Mouse (Mus musculus): Measurements from ENCODE around the gene Acot2. TPM values are rescaled to one million over a fixed set of nuclear protein-coding genes. Genes with fewer than 3 reads are reported as not detected.
"Not testable (repeated sequence)": the region's sequence is repeated elsewhere in the genome, so short reads cannot be mapped to it uniquely, and the experiment has no call there.

Gene Acot2
- polyA plus RNA-seq, 1 experiment, result 28.9 TPM

DNA sequence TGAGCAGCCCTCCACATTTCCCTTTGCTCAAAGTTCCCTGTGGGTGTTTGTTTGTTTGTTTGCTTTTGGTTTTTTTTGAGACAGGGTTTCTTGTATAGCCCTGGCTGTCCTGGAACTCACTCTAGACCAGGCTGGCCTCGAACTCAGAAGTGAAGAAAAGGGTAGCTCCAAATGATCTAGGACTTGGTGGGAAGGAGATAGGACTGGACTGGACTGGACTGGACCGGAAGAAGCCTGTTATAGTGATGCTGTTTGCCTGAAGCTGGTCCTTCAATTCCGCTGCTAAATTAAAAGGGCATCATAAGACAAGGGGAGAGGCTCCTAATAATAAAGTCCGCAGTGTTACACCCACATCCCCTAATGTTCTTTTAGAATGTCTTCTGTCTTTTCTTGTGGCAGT lies 822 bp downstream of the Acot2 start:
- TF ChIP-seq POLR2A (IDR thresholded peaks at IDR 0.05; ENCODE audit: low read depth, low read length) (no peak), CTCF (IDR thresholded peaks at IDR 0.05; ENCODE audit: borderline replicate concordance, insufficient read depth, low read length) (no peak)

GRCm38 (mm10) chr12:83989378-83989777 lies 1.7 kb downstream of the Acot2 start:
- TF ChIP-seq CTCF (IDR thresholded peaks at IDR 0.05; ENCODE audit: borderline replicate concordance, insufficient read depth, low read length) (no peak), POLR2A (IDR thresholded peaks at IDR 0.05; ENCODE audit: low read depth, low read length) (no peak)
- Histone ChIP-seq H3K4me1 (ENCODE audit: control insufficient read depth, insufficient read depth, low read length) (peaks cover 2% of the 10 kb centered on the region; the same call in 1 of the 2 replicates), H3K4me3 (ENCODE audit: insufficient read depth, low read length) (no peak overlapping the region), H3K27ac (ENCODE audit: insufficient read depth, low read length) (no peak overlapping the region)

More for the DNA sequence above, 822 bp downstream of the Acot2 start:
- Histone ChIP-seq H3K4me3 (ENCODE audit: insufficient read depth, low read length) (peak overlapping the region; percentile 37), H3K27ac (ENCODE audit: insufficient read depth, low read length) (no peak overlapping the region; the same call in 1 of the 2 replicates), H3K4me1 (ENCODE audit: control insufficient read depth, insufficient read depth, low read length) (peaks cover 2% of the 10 kb centered on the region; the same call in 1 of the 2 replicates)

DNA sequence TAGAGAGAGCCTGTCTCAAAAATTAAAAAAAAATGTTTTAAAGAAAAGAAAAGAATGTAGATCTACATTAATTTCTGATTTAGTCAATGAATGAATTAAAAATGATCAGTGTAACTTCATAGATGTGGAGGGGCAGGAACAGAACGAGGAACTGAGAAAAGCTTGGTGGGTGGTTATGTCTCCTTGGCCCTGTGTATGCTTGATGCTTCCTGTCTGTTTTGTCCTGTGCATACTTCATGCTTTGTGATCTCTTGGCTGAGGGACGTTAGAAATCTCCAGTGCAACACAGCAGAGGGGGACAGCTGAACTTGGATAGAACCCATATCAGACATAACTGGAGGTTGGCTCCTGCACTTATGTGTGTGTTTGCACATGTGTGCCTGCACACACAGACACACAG lies 9.6 kb downstream of the Acot2 start:
- Histone ChIP-seq H3K27ac (ENCODE audit: insufficient read depth, low read length) (no peak overlapping the region), H3K4me1 (ENCODE audit: control insufficient read depth, insufficient read depth, low read length) (no peaks in the 10 kb centered on the region; the same call in 1 of the 2 replicates), H3K4me3 (ENCODE audit: insufficient read depth, low read length) (no peak overlapping the region)
- TF ChIP-seq CTCF (IDR thresholded peaks at IDR 0.05; ENCODE audit: borderline replicate concordance, insufficient read depth, low read length) (no peak), POLR2A (IDR thresholded peaks at IDR 0.05; ENCODE audit: low read depth, low read length) (no peak)

DNA sequence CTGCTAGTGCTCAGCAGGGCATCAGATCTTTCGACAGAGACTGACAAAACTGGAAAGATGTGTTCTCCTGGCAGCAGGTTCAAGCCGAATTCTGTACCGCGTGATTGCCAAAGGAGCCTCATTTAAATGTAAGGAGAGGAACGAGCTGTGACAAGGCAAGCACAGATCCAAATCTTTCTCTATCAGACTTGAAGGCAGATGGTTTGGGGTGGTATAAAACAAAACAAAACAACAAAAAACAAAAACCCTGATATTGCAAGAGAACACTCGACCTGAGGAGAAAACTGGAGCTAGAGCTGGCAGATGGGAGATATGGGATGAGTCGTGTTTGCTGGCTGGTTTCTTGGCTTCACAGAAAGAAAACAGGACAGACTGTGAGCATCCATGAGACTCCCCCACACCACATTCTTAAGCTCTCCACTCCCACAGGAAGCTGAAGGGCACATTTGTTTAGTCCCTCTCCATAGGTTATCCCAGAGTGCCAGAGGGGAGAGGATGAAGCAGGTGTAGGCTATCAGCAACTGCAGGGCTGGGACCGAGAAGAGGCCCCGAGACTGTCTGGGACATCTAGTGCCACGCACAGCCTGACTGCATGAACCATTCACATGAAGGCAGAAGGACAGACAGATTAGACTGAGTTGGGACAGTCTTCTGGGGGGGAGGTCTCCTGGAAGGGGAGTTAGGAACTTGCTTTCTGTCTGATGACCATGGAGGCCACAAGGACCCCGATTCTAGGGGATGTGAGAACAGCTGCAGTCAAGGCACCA lies 10.9 kb downstream of the Acot2 start:
- no peaks in the 10 kb centered on the region; the same call in 1 of the 2 replicates for H3K4me1 ChIP-seq (ENCODE audit: control insufficient read depth, insufficient read depth, low read length)
- H3K4me3 ChIP-seq (ENCODE audit: insufficient read depth, low read length), result no peak overlapping the region
- H3K27ac ChIP-seq (ENCODE audit: insufficient read depth, low read length), result no peak overlapping the region
- TF ChIP-seq POLR2A (IDR thresholded peaks at IDR 0.05; ENCODE audit: low read depth, low read length), result no peak
- no peak for TF ChIP-seq CTCF (IDR thresholded peaks at IDR 0.05; ENCODE audit: borderline replicate concordance, insufficient read depth, low read length)

DNA sequence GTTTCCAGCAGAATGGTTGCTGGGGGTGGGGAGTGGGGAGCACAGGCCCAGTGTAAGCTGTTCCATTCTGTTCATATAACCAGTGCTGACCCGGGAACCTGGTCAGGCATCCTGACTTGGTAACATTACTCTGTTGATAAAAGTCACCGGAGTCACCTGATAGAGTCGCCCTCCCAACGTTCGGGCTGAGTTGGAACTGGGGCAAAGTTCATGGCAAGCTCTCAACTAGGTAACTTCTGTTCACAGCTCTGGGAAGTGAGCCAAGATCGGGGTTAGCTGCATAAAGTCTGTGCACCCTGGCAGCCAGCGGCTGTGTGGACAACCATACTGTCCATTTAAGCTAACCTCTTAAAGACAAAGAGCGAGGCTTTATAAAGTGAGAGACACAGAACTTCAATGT lies 11.6 kb downstream of the Acot2 start:
- H3K4me3 ChIP-seq (ENCODE audit: insufficient read depth, low read length); H3K27ac ChIP-seq (ENCODE audit: insufficient read depth, low read length); H3K4me1 ChIP-seq (ENCODE audit: control insufficient read depth, insufficient read depth, low read length): not testable (repeated sequence)

DNA sequence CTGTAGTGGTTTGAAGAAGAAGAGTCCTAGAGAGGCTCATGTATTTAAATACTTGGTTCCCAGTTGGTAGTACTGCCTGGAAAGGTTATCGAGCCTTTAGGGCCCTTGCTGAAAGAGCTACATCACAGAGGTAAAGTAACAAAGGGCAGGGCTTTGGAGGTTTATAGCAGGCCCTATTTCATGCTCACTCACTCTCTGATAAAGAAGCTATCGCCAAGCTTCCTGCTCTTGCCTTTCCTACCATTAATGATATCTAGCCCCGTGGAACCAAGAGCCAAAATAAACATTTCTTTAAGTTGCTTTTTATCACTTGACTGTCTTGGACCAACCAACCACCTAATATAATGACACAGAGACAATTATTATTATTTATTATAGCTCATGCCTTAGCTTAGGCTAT lies 12.8 kb downstream of the Acot2 start:
- Histone ChIP-seq H3K27ac (ENCODE audit: insufficient read depth, low read length) (no peak overlapping the region), H3K4me1 (ENCODE audit: control insufficient read depth, insufficient read depth, low read length) (no peaks in the 10 kb centered on the region; the same call in 1 of the 2 replicates), H3K4me3 (ENCODE audit: insufficient read depth, low read length) (no peak overlapping the region)
- no peak for TF ChIP-seq POLR2A (IDR thresholded peaks at IDR 0.05; ENCODE audit: low read depth, low read length)
- no peak for TF ChIP-seq CTCF (IDR thresholded peaks at IDR 0.05; ENCODE audit: borderline replicate concordance, insufficient read depth, low read length)

DNA sequence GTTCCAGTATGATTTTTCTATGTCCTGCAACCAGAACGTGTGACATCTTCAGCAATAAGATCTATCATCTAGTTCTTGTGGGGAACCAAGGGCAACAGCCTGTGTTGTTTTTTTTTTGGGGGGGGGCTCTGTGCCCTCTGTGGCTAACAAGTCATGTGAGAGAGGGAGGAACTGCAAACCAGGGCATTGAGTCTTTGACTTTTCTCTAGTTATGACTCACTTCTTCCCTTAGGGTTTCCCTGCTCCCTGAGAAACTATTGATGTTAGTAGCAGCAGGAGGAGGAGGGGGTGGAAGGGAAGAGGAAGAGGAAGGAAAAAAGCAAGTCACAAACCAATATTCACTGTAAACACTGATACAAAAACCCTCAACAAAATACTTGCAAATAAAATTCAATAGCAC lies 16.2 kb downstream of the Acot2 start:
- Histone ChIP-seq H3K4me3 (ENCODE audit: insufficient read depth, low read length) (no peak overlapping the region), H3K27ac (ENCODE audit: insufficient read depth, low read length) (no peak overlapping the region), H3K4me1 (ENCODE audit: control insufficient read depth, insufficient read depth, low read length) (no peaks in the 10 kb centered on the region)
- TF ChIP-seq CTCF (IDR thresholded peaks at IDR 0.05; ENCODE audit: borderline replicate concordance, insufficient read depth, low read length) (no peak), POLR2A (IDR thresholded peaks at IDR 0.05; ENCODE audit: low read depth, low read length) (no peak)

GRCm38 (mm10) chr12:84008251-84008650 lies 20.6 kb downstream of the Acot2 start:
- Histone ChIP-seq H3K4me3 (ENCODE audit: insufficient read depth, low read length) (no peak overlapping the region), H3K4me1 (ENCODE audit: control insufficient read depth, insufficient read depth, low read length) (no peaks in the 10 kb centered on the region), H3K27ac (ENCODE audit: insufficient read depth, low read length) (no peak overlapping the region)
- no peak for TF ChIP-seq POLR2A (IDR thresholded peaks at IDR 0.05; ENCODE audit: low read depth, low read length)
- no peak for TF ChIP-seq CTCF (IDR thresholded peaks at IDR 0.05; ENCODE audit: borderline replicate concordance, insufficient read depth, low read length)

GRCm38 (mm10) chr12:84008729-84009128 lies 21.1 kb downstream of the Acot2 start:
- no peak for TF ChIP-seq POLR2A (IDR thresholded peaks at IDR 0.05; ENCODE audit: low read depth, low read length)
- no peak for TF ChIP-seq CTCF (IDR thresholded peaks at IDR 0.05; ENCODE audit: borderline replicate concordance, insufficient read depth, low read length)
- Histone ChIP-seq H3K4me1 (ENCODE audit: control insufficient read depth, insufficient read depth, low read length) (no peaks in the 10 kb centered on the region), H3K27ac (ENCODE audit: insufficient read depth, low read length) (no peak overlapping the region), H3K4me3 (ENCODE audit: insufficient read depth, low read length) (peak overlapping the region; percentile 26; the same call in 1 of the 2 replicates)

DNA sequence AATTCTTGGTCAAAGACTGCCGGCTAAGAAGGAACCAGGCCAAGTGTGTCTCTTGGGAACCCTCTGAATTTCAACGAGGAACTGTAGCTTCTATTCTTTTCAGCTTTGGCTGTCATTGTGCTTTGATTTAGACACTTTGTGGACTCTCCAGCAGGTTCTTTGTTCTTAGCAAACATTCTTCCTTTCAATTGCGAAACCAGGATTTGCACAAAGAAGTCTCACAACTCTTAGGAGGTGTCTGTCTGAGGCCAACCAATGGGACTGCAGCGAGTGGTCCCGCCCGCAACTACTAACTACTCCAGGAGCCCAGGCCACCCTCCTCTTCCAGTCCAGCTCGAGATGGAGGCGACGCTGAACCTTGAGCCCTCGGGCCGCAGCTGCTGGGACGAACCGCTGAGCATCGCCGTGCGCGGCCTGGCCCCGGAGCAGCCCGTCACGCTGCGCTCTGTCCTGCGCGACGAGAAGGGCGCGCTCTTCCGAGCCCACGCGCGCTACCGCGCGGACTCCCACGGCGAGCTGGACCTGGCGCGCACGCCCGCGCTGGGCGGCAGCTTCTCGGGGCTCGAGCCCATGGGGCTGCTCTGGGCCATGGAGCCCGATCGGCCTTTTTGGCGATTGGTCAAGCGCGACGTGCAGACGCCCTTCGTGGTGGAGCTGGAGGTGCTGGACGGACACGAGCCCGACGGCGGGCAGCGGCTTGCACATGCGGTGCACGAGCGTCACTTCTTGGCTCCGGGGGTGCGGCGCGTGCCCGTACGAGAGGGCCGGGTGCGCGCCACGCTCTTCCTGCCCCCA lies 21.7 kb downstream of the Acot2 start, which contains the start of gene Acot1:
Gene Acot1, plus strand, starts transcription at position 320 of the 795 bp plus-strand sequence.
- not testable (repeated sequence) for H3K4me1 ChIP-seq (ENCODE audit: control insufficient read depth, insufficient read depth, low read length); H3K27ac ChIP-seq (ENCODE audit: insufficient read depth, low read length)
- H3K4me3 ChIP-seq (ENCODE audit: insufficient read depth, low read length), result peak within 1 kb of the TSS; percentile 26
- TF ChIP-seq POLR2A (IDR thresholded peaks at IDR 0.05; ENCODE audit: low read depth, low read length), result peak; percentile 68
